Mouse (Mus musculus): ENCODE results near the gene Snx14. TPM values are rescaled to one million over a fixed set of nuclear protein-coding genes. Genes with fewer than 3 reads are reported as not detected.
A peak's percentile ranks its signal among the peaks of the same experiment; 100 is the strongest.
"Not testable (repeated sequence)": the region's sequence is repeated elsewhere in the genome, so short reads cannot be mapped to it uniquely, and the experiment has no call there.

Snx14 gene
- total RNA-seq (2014; rRNA removed; ENCODE audit: low replicate concordance) = 21.1 and 21.9 TPM in 2 replicates
- polyA plus RNA-seq (2015; fragmentation: Nextera tagmentation; extraction: Ambion mirVana) = 21.7 and 22.7 TPM in 2 replicates

- no peaks in the 10 kb centered on the region for H3K9me3 ChIP-seq (replicated peaks; ENCODE audit: control insufficient read depth, low read length)
Observed at GRCm38 (mm10) chr9:88438555-88439237, at the start of gene Snx14. Gene Snx14 (minus strand): TSS chr9:88438958.

GRCm38 (mm10) chr9:88484531-88484930, 45.8 kb upstream of the Snx14 start:
- 11% methylated on average over 6 of the region's 6 CpGs for WGBS
- no peak overlapping the region for H3K9ac ChIP-seq (replicated peaks; ENCODE audit: low read depth, low read length)
- TF ChIP-seq CTCF (IDR thresholded peaks at IDR 0.05; ENCODE audit: low read depth) = no peak
- no peak for TF ChIP-seq EP300 (IDR thresholded peaks at IDR 0.05; ENCODE audit: low read depth)
- peak; percentile 43 for DNase-seq (ENCODE audit: low spot score)
- ATAC-seq (ENCODE audit: insufficient read depth, low read depth) = no peak
- H3K27ac ChIP-seq (ENCODE audit: low read depth) = peak overlapping the region; percentile 100
- H3K27me3 ChIP-seq (ENCODE audit: control insufficient read depth, insufficient read depth, low read length) = no peaks in the 10 kb centered on the region
- no peaks in the 10 kb centered on the region for H3K9me3 ChIP-seq (replicated peaks; ENCODE audit: control insufficient read depth, low read length)
- H3K36me3 ChIP-seq (replicated peaks; ENCODE audit: control insufficient read depth, insufficient read depth, low read length) = no peaks in the 10 kb centered on the region
- 0 out of 2 replicates have a peak, but pooled peaks cover 4% of the 10 kb centered on the region for H3K4me1 ChIP-seq (ENCODE audit: control insufficient read depth, insufficient read depth)
- H3K4me3 ChIP-seq (ENCODE audit: low read depth, low read length) = no peak overlapping the region
- peak overlapping the region; percentile 54 for H3K4me2 ChIP-seq (ENCODE audit: low read depth, low read length)

More at GRCm38 (mm10) chr9:88438555-88439237, at the start of gene Snx14:
- ATAC-seq (ENCODE audit: insufficient read depth, low read depth) (peak; percentile 98), DNase-seq (ENCODE audit: low spot score) (peak; percentile 98)
- WGBS = under 1% methylated on average over 55 of the region's 62 CpGs
- TF ChIP-seq EP300 (IDR thresholded peaks at IDR 0.05; ENCODE audit: low read depth) (0 out of 2 replicates have a peak, but pooled peaks have one; percentile 29), CTCF (IDR thresholded peaks at IDR 0.05; ENCODE audit: low read depth) (no peak)
- Histone ChIP-seq H3K27me3 (ENCODE audit: control insufficient read depth, insufficient read depth, low read length) (no peaks in the 10 kb centered on the region), H3K4me3 (ENCODE audit: low read depth, low read length) (peak within 1 kb of the TSS; percentile 89), H3K27ac (ENCODE audit: low read depth) (peak within 1 kb of the TSS; percentile 92), H3K4me2 (ENCODE audit: low read depth, low read length) (peak within 1 kb of the TSS; percentile 89), H3K9ac (replicated peaks; ENCODE audit: low read depth, low read length) (peak within 1 kb of the TSS; percentile 92), H3K4me1 (ENCODE audit: control insufficient read depth, insufficient read depth) (peaks cover 10% of the 10 kb centered on the region; the same call in 1 of the 2 replicates), H3K36me3 (replicated peaks; ENCODE audit: control insufficient read depth, insufficient read depth, low read length) (no peaks in the 10 kb centered on the region)

- peak; percentile 39 for ATAC-seq (ENCODE audit: insufficient read depth, low read depth)
- no peaks in the 10 kb centered on the region for H3K27me3 ChIP-seq (ENCODE audit: control insufficient read depth, insufficient read depth, low read length)
Observed at GRCm38 (mm10) chr9:88482829-88483396, 44.2 kb upstream of the Snx14 start.

GRCm38 (mm10) chr9:88482230-88482828, 43.6 kb upstream of the Snx14 start, which contains the start of gene Syncrip:
Gene Syncrip (minus strand): TSS chr9:88482574.
- H3K36me3 ChIP-seq (replicated peaks; ENCODE audit: control insufficient read depth, insufficient read depth, low read length); H3K4me1 ChIP-seq (ENCODE audit: control insufficient read depth, insufficient read depth); H3K9me3 ChIP-seq (replicated peaks; ENCODE audit: control insufficient read depth, low read length); H3K27me3 ChIP-seq (ENCODE audit: control insufficient read depth, insufficient read depth, low read length): not testable (repeated sequence)
- H3K4me2 ChIP-seq (ENCODE audit: low read depth, low read length) = peak within 1 kb of the TSS; percentile 91
- under 1% methylated on average over 42 of the region's 68 CpGs for WGBS
- ATAC-seq (ENCODE audit: insufficient read depth, low read depth) (peak; percentile 91), DNase-seq (ENCODE audit: low spot score) (peak; percentile 95)
- peak within 1 kb of the TSS; percentile 99 for H3K4me3 ChIP-seq (ENCODE audit: low read depth, low read length)
- peak within 1 kb of the TSS; percentile 100 for H3K27ac ChIP-seq (ENCODE audit: low read depth)
- TF ChIP-seq EP300 (IDR thresholded peaks at IDR 0.05; ENCODE audit: low read depth) = 0 out of 2 replicates have a peak, but pooled peaks have one; percentile 21
- peak within 1 kb of the TSS; percentile 97 for H3K9ac ChIP-seq (replicated peaks; ENCODE audit: low read depth, low read length)

More at GRCm38 (mm10) chr9:88482829-88483396, 44.2 kb upstream of the Snx14 start:
- TF ChIP-seq CTCF (IDR thresholded peaks at IDR 0.05; ENCODE audit: low read depth) = no peak
- peak; percentile 64; the same call in 1 of the 2 replicates for TF ChIP-seq EP300 (IDR thresholded peaks at IDR 0.05; ENCODE audit: low read depth)
- Histone ChIP-seq H3K27ac (ENCODE audit: low read depth) (peak overlapping the region; percentile 100), H3K36me3 (replicated peaks; ENCODE audit: control insufficient read depth, insufficient read depth, low read length) (0 out of 2 replicates have a peak, but pooled peaks cover under 1% of the 10 kb centered on the region), H3K4me2 (ENCODE audit: low read depth, low read length) (peak overlapping the region; percentile 54), H3K9ac (replicated peaks; ENCODE audit: low read depth, low read length) (peak overlapping the region; percentile 97), H3K4me3 (ENCODE audit: low read depth, low read length) (peak overlapping the region; percentile 99), H3K4me1 (ENCODE audit: control insufficient read depth, insufficient read depth) (0 out of 2 replicates have a peak, but pooled peaks cover 4% of the 10 kb centered on the region), H3K9me3 (replicated peaks; ENCODE audit: control insufficient read depth, low read length) (no peaks in the 10 kb centered on the region)
- peak; percentile 92 for DNase-seq (ENCODE audit: low spot score)
- WGBS = under 1% methylated on average over 35 of the region's 52 CpGs

GRCm38 (mm10) chr9:88481791-88482160, 43.0 kb upstream of the Snx14 start:
- Histone ChIP-seq H3K36me3 (replicated peaks; ENCODE audit: control insufficient read depth, insufficient read depth, low read length) (peaks cover 8% of the 10 kb centered on the region; the same call in 1 of the 2 replicates), H3K4me2 (ENCODE audit: low read depth, low read length) (peak overlapping the region; percentile 91), H3K4me3 (ENCODE audit: low read depth, low read length) (peak overlapping the region; percentile 99), H3K27me3 (ENCODE audit: control insufficient read depth, insufficient read depth, low read length) (no peaks in the 10 kb centered on the region), H3K4me1 (ENCODE audit: control insufficient read depth, insufficient read depth) (0 out of 2 replicates have a peak, but pooled peaks cover 4% of the 10 kb centered on the region), H3K27ac (ENCODE audit: low read depth) (peak overlapping the region; percentile 100), H3K9me3 (replicated peaks; ENCODE audit: control insufficient read depth, low read length) (no peaks in the 10 kb centered on the region), H3K9ac (replicated peaks; ENCODE audit: low read depth, low read length) (peak overlapping the region; percentile 97)
- DNase-seq (ENCODE audit: low spot score) (peak; percentile 26), ATAC-seq (ENCODE audit: insufficient read depth, low read depth) (peak; percentile 1; the same call in 1 of the 2 replicates)
- TF ChIP-seq CTCF (IDR thresholded peaks at IDR 0.05; ENCODE audit: low read depth) (no peak), EP300 (IDR thresholded peaks at IDR 0.05; ENCODE audit: low read depth) (no peak)
- WGBS = 0% methylated on average over 14 of the region's 43 CpGs

All from heart, postnatal 0 days (tissue).